Mouse (Mus musculus): ENCODE data around the gene Gpm6b. TPM values are rescaled to one million over a fixed set of nuclear protein-coding genes. Genes with fewer than 3 reads are reported as not detected.

Gpm6b gene
- polyA plus RNA-seq, 1 experiment from 2014 or later, result 24.1 TPM

DNA sequence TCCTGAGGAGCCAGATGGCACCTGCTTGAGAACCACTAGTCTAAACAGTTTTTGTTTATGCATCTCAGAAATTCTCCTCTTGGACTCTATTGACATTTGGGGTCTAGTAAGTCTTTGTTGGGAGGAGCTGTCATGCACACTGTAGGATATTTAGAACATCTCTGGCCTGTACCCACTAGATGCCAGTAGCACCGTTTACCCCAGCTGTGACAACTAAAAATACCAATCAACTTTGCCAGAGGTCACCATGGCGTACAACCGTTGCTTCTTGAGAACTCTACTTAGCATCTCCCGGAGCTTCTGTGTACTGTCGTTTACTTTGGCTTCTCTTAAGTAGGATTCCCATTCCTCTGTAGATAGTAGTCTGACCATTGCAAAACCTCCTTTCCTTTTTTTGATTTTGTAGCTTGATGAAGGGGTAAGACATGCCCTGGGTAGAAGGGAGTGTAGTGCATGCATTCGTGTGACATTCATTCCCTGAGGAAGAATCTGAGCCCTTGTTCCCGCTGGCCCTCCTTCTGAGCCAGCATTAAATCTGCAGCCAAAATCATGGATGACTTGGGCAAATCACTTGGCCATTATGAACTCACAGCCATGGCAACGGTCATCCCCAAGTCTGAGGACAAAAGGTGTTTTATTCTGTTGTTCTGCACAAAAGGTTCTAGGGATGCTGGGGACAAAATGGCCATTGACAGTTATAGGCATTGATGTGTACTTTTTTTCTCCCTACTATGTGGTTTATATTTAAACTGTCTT, 126.9 kb downstream of the Gpm6b start:
- ATAC-seq (replicated peaks; ENCODE audit: low FRiP score), result no peak
- 79% methylated on average over 8 of the region's 8 CpGs for WGBS
- no peak overlapping the region for H3K4me3 ChIP-seq (replicated peaks)

DNA sequence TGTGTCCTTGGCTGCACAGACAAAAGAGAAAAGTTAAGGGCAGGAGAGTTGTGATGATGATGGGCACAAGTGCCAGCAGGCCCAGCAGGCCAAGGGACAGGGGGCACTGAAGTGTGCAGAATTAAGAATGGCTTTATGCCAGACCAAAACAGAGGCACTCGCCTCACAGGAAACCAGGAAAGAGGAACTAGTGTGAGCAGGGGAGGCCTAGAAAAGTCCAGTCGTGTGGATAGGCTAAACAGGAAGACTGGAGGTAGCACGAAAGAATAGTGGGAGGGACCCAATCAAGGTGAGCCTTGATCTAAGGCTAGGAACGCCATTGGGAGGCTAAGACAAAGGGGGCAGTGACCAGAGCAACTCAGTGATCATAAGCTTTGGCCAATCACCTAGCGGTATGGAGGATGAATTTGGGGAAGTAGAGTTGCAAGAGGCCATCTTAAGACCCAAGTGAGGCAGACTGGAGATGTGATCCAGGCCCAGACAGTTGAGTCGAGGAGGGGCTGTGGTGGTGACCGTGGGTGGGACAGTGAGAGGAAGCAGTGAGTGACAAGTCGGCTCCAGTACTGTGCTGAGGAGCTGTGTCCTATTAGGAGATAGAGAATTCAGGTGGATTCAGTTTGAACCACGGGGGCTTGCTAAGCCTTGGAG, 138.1 kb downstream of the Gpm6b start:
- no peak overlapping the region for H3K27ac ChIP-seq
- no peak overlapping the region for H3K4me2 ChIP-seq
- no peak for ATAC-seq (replicated peaks; ENCODE audit: low FRiP score)
- peaks cover 62% of the 10 kb centered on the region for H3K27me3 ChIP-seq
- 78% methylated on average over 9 of the region's 9 CpGs for WGBS
- H3K36me3 ChIP-seq, result no peaks in the 10 kb centered on the region
- H3K9me3 ChIP-seq (replicated peaks), result no peaks in the 10 kb centered on the region
- H3K4me3 ChIP-seq (replicated peaks), result no peak overlapping the region
- H3K4me1 ChIP-seq, result no peaks in the 10 kb centered on the region
- no peak overlapping the region for H3K9ac ChIP-seq

More for the DNA sequence above, 126.9 kb downstream of the Gpm6b start:
- Histone ChIP-seq H3K27me3 (peaks cover 44% of the 10 kb centered on the region), H3K9ac (no peak overlapping the region), H3K4me1 (no peaks in the 10 kb centered on the region), H3K36me3 (no peaks in the 10 kb centered on the region), H3K9me3 (replicated peaks) (no peaks in the 10 kb centered on the region), H3K27ac (no peak overlapping the region), H3K4me2 (no peak overlapping the region)

DNA sequence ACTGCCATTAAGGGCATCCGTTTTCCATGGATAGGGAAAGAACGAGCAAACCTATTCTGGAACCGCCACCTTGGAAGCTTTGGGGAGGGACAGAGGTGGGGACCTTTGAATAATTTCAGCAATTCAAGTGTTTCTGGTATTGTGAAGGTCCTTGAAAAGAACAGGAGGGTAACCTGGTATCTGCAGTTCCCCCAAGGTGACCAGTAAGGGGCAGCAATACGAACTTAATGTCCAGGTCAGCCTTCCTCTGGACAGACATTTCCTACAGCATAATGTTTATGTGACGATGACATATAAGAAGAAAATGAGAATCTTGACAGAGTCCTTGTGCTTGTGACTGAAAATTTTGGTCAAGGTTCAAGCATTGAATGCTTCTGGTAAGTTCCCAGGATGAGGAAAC, 139.9 kb downstream of the Gpm6b start:
- 85% methylated on average over 5 of the region's 5 CpGs for WGBS

DNA sequence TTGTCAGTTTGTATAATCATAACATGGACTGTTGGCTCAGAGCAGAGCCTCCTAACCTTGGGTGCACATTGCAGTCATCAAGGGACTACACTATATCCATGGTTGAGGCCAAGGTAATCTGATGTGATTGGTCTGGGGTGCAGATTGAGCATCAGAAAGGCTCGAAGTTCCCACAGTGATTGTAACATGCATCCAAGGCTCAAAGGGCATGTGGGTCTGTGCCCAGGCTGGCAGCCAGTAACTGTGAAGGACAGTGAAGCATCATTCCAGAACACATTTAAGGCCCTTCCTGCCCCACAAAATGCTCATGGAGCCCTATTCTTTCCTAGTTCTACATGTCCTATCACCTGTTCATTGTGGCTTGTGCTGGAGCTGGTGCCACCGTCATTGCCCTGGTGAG, 144.9 kb downstream of the Gpm6b start:
- Histone ChIP-seq H3K27me3 (peaks cover 46% of the 10 kb centered on the region), H3K4me2 (no peak overlapping the region), H3K36me3 (no peaks in the 10 kb centered on the region), H3K9ac (no peak overlapping the region), H3K4me1 (no peaks in the 10 kb centered on the region), H3K9me3 (replicated peaks) (no peaks in the 10 kb centered on the region), H3K27ac (no peak overlapping the region), H3K4me3 (replicated peaks) (no peak overlapping the region)
- 90% methylated on average over 2 of the region's 2 CpGs for WGBS
- ATAC-seq (replicated peaks; ENCODE audit: low FRiP score), result no peak

More for the DNA sequence above, 139.9 kb downstream of the Gpm6b start:
- Histone ChIP-seq H3K4me3 (replicated peaks) (no peak overlapping the region), H3K27ac (no peak overlapping the region), H3K4me1 (no peaks in the 10 kb centered on the region), H3K27me3 (peaks cover 55% of the 10 kb centered on the region), H3K36me3 (no peaks in the 10 kb centered on the region), H3K9me3 (replicated peaks) (no peaks in the 10 kb centered on the region), H3K9ac (no peak overlapping the region), H3K4me2 (no peak overlapping the region)
- ATAC-seq (replicated peaks; ENCODE audit: low FRiP score), result no peak

DNA sequence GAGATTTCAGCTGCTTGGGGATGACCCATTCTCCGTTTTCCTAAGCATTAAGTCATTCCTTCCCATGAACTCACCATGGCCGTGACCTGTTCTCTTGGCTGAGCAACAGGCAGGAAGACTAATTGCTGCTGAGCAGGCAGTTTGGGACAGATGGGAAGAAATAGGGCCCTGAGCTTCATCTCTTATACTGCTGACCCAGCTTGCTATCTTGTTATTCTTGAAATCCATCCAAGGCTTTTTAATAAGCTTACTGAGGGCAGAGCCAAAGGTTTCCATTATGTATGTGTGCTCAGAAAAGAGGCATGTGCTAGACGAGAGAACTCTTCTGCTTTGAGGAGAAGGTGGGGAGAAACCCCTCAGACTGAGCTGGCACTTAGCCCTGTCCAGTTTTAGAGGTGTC, 146.2 kb downstream of the Gpm6b start:
- no peaks in the 10 kb centered on the region for H3K9me3 ChIP-seq (replicated peaks)
- H3K4me1 ChIP-seq, result no peaks in the 10 kb centered on the region
- H3K4me2 ChIP-seq, result no peak overlapping the region
- no peak overlapping the region for H3K9ac ChIP-seq
- no peak overlapping the region for H3K4me3 ChIP-seq (replicated peaks)
- no peaks in the 10 kb centered on the region for H3K36me3 ChIP-seq
- peak; percentile 86 for ATAC-seq (replicated peaks; ENCODE audit: low FRiP score)
- WGBS, result 44% methylated on average over 3 of the region's 3 CpGs
- H3K27ac ChIP-seq, result peak overlapping the region; percentile 67
- peaks cover 47% of the 10 kb centered on the region for H3K27me3 ChIP-seq

DNA sequence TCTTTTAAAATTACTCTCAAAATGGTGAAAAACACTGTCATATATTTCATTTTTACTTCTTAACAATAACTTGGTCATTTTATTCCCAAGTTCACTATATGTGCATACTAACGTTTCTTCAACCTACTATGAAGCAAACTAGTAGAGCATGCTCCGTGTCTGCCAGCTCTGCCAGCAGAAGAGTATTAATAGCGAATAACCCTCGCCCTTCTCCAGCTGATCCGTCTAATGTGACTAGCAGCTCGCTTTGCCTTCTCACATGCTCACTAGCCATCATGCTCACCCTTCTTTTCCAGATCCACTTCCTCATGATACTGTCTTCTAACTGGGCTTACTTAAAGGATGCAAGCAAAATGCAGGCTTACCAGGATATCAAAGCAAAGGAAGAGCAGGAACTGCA, 147.9 kb downstream of the Gpm6b start:
- no peak for ATAC-seq (replicated peaks; ENCODE audit: low FRiP score)
- WGBS, result 74% methylated on average over 6 of the region's 6 CpGs
- no peaks in the 10 kb centered on the region for H3K4me1 ChIP-seq

DNA sequence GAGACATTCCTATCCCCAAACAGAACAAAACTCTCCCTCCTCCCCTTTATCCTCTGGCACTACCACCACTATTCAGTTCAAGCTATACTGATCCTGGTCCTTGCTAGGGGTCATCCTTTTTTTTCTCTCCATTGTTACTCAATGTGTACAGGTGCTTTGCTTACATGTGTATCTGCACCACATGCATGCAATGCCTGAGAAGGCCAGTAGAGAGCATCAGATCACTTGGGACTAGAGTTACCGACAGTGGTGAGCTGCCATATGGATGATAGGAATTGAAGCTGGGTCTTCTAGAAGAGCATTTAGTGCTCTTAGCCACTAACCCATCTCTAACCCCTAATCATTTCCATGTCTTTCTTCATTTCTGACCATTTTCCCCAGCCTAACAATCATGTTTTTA, 155.0 kb downstream of the Gpm6b start:
- ATAC-seq (replicated peaks; ENCODE audit: low FRiP score), result no peak
- peaks cover 29% of the 10 kb centered on the region for H3K27me3 ChIP-seq
- no peak overlapping the region for H3K4me2 ChIP-seq
- no peaks in the 10 kb centered on the region for H3K9me3 ChIP-seq (replicated peaks)
- H3K9ac ChIP-seq, result no peak overlapping the region
- WGBS, result 78% methylated on average over 1 of the region's 1 CpGs
- no peak overlapping the region for H3K27ac ChIP-seq
- no peaks in the 10 kb centered on the region for H3K4me1 ChIP-seq
- 0 out of 2 replicates have a peak, but pooled peaks cover 10% of the 10 kb centered on the region for H3K36me3 ChIP-seq
- H3K4me3 ChIP-seq (replicated peaks), result no peak overlapping the region

More for the DNA sequence above, 147.9 kb downstream of the Gpm6b start:
- Histone ChIP-seq H3K9me3 (replicated peaks) (no peaks in the 10 kb centered on the region), H3K27ac (no peak overlapping the region), H3K4me2 (no peak overlapping the region), H3K4me3 (replicated peaks) (no peak overlapping the region), H3K36me3 (no peaks in the 10 kb centered on the region), H3K9ac (no peak overlapping the region), H3K27me3 (peaks cover 45% of the 10 kb centered on the region)

DNA sequence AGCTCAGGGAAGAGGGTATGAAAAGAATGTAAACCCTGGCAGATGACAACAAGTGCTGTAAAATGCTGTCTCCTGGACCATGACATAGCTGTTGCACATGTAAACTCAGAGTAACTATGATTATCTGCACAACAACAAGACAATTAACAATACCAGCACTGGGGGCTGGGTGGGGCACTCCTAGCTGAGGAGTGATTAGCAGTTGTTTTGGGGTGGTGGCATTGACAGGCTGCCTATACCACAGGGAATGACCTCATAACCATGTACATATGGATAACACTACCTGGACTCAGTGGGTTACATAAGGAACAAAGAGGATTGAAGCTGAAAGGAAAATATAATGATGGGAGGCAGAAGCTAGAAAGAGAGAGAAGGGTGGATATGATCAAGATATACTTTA, 169.2 kb downstream of the Gpm6b start:
- H3K9ac ChIP-seq, result no peak overlapping the region
- H3K4me1 ChIP-seq, result no peaks in the 10 kb centered on the region
- H3K4me3 ChIP-seq (replicated peaks), result no peak overlapping the region
- peaks cover 26% of the 10 kb centered on the region for H3K36me3 ChIP-seq
- no peak overlapping the region for H3K4me2 ChIP-seq
- H3K27ac ChIP-seq, result no peak overlapping the region
- no peaks in the 10 kb centered on the region for H3K9me3 ChIP-seq (replicated peaks)
- peaks cover 44% of the 10 kb centered on the region for H3K27me3 ChIP-seq
- ATAC-seq (replicated peaks; ENCODE audit: low FRiP score), result no peak

DNA sequence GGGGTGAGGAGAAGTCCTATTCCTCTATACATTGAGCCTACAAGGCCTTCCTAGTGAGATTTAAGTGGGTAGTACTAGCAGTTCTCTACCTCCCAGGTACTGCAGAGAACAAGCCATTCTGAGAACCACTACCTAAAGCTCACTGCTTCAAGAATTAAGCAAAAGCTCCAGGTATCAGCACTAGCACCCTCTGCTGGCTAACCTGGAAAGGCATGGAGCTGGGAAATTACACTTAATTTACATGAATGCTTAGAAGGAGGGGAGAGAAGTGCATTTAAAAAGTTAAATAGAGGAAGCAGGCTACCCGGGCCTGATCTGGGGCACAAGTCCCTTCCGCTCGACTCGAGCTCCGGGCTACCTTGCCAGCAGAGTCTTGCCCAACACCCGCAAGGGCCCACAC, 177.5 kb downstream of the Gpm6b start:
- no peak for ATAC-seq (replicated peaks; ENCODE audit: low FRiP score)
- Histone ChIP-seq H3K9me3 (replicated peaks) (no peaks in the 10 kb centered on the region), H3K4me2 (no peak overlapping the region), H3K4me3 (replicated peaks) (no peak overlapping the region), H3K27me3 (0 out of 2 replicates have a peak, but pooled peaks cover 8% of the 10 kb centered on the region), H3K36me3 (peaks cover 6% of the 10 kb centered on the region; the same call in 1 of the 2 replicates), H3K4me1 (no peaks in the 10 kb centered on the region), H3K27ac (no peak overlapping the region), H3K9ac (no peak overlapping the region)
- 88% methylated on average over 5 of the region's 6 CpGs for WGBS

DNA sequence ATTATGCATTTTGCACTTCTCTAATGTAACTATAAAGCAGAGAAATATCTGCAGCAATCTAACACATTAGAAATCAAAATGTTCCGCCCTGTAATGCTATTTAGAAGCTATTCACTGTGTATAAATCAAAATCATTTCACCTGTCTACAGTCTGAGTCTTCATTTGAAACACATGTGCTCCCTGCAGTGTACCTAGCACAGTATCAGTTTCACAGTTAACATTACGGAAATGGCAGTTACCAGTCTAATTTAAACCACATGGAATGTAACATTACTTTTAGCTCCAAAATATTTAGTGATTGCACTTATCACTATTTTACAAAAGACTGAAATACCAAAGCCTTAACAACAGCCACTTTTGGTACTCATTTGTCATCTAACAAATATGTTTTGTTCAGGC, 196.1 kb downstream of the Gpm6b start:
- H3K4me3 ChIP-seq (replicated peaks), result no peak overlapping the region
- no peak overlapping the region for H3K4me2 ChIP-seq
- 87% methylated on average over 2 of the region's 2 CpGs for WGBS
- H3K9me3 ChIP-seq (replicated peaks), result no peaks in the 10 kb centered on the region
- no peak overlapping the region for H3K27ac ChIP-seq
- peaks cover 19% of the 10 kb centered on the region for H3K27me3 ChIP-seq
- no peak for ATAC-seq (replicated peaks; ENCODE audit: low FRiP score)
- H3K9ac ChIP-seq, result no peak overlapping the region
- H3K4me1 ChIP-seq, result no peaks in the 10 kb centered on the region
- peaks cover 9% of the 10 kb centered on the region; the same call in 1 of the 2 replicates for H3K36me3 ChIP-seq

All from kidney, embryonic 15.5 days (tissue).